Mouse (Mus musculus) cerebellum, adult 2 months (tissue): Measurements from ENCODE around the gene Adh7. TPM values are rescaled to one million over a fixed set of nuclear protein-coding genes. Genes with fewer than 3 reads are reported as not detected.

Source experiments
- DNase-seq, 2 experiments: peaks; one replicate each; pipeline ENCODE4 v3.0.0; 2021
- H3K27ac ChIP-seq: fragments of 200-500 bp; 2 replicates; pipeline ENCODE4 v1.5.1; 2012; ENCODE audit warnings: low read length, control low read depth, inconsistent platforms; ENCODE audit not compliant: insufficient read depth
- H3K27me3 ChIP-seq: fragments of 200-500 bp; 2 replicates; pipeline ENCODE4 v1.6.1; 2012; ENCODE audit warnings: inconsistent platforms, mild to moderate bottlenecking, low read length, moderate library complexity; ENCODE audit not compliant: control insufficient read depth, insufficient read depth
- H3K4me1 ChIP-seq: fragments of 200-500 bp; 2 replicates; pipeline ENCODE4 v1.6.1; 2011; ENCODE audit warnings: low read length; ENCODE audit not compliant: control insufficient read depth, insufficient read depth
- H3K4me3 ChIP-seq: fragments of 200-500 bp; replicated peaks from 2 replicates; pipeline ENCODE3; 2011; ENCODE audit warnings: mild to moderate bottlenecking, low read depth, low read length, control low read depth; ENCODE audit not compliant: insufficient read depth
- CTCF ChIP-seq: fragments of 200-500 bp; IDR thresholded peaks from 2 replicates; pipeline ENCODE4 v1.5.1; 2011; ENCODE audit warnings: low read depth, mild to moderate bottlenecking, control low read depth, low read length, moderate library complexity, borderline replicate concordance; ENCODE audit not compliant: insufficient read depth
- POLR2A ChIP-seq: fragments of 200-500 bp; IDR thresholded peaks from 2 replicates; pipeline ENCODE4 v1.6.1; 2011; ENCODE audit warnings: low read length, control low read depth, borderline replicate concordance; ENCODE audit not compliant: insufficient read depth
- WGBS: fragments of 180-500 bp; shearing (Covaris S2); methylation state at CpG from one replicate; pipeline ENCODE4 v1.1.7; 2018; 5-methylcytosine and 5-hydroxymethylcytosine counted together
- polyA plus RNA-seq: library from polyadenylated mRNA; depleted of rRNA; stranded (reverse); fragments of >200 nt; gene quantifications from 2 replicates; pipeline ENCODE4 v1.2.3, GENCODE M21; 2012

The Adh7 gene
- polyA plus RNA-seq, 1 experiment = not detected

GRCm38 (mm10) chr3:138193683-138194302 is 23.8 kb upstream of the Adh7 start, which contains the start of gene 4930579F01Rik:
4930579F01Rik (minus strand) TSS chr3:138193825.
- TF ChIP-seq CTCF (no peak), POLR2A (no peak)
- DNase-seq = no peak
- no peak within 1 kb of the TSS for H3K4me3 ChIP-seq
- H3K27ac ChIP-seq = no peak within 1 kb of the TSS
- WGBS = 85% methylated on average over 15 of the region's 15 CpGs
- no peaks in the 10 kb centered on the region for H3K4me1 ChIP-seq
- H3K27me3 ChIP-seq = no peaks in the 10 kb centered on the region

DNA sequence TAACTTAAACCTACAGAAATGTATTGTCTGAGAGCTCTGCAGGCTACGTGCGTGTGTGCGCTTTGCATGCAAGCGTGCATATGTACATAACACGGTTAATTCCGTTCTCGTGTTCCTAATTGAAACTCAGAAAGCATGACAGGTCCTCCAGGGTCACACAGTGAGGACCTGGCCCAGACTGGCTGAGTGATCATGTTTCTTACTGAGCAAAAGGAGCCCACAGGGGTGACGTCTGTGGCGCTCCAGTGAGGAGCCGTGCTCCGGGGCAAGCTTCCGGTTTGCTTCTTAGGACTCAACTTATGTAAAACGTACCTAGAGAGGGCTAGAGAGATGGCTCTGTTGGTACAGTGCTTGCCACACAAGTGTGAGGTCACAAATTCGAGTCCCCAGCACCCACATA is 20.5 kb upstream of the Adh7 start:
- no peak for DNase-seq
- TF ChIP-seq CTCF = no peak
- TF ChIP-seq POLR2A = no peak
- H3K27me3 ChIP-seq = no peaks in the 10 kb centered on the region
- H3K4me1 ChIP-seq = no peaks in the 10 kb centered on the region
- no peak overlapping the region for H3K27ac ChIP-seq
- H3K4me3 ChIP-seq = no peak overlapping the region
- WGBS = 82% methylated on average over 14 of the region's 14 CpGs

GRCm38 (mm10) chr3:138197556-138197955 is 20.0 kb upstream of the Adh7 start:
- H3K27ac ChIP-seq = no peak overlapping the region
- TF ChIP-seq CTCF (no peak), POLR2A (no peak)
- no peak overlapping the region for H3K4me3 ChIP-seq
- H3K4me1 ChIP-seq = no peaks in the 10 kb centered on the region
- no peaks in the 10 kb centered on the region for H3K27me3 ChIP-seq
- WGBS = 30% methylated on average over 9 of the region's 9 CpGs
- no peak for DNase-seq

DNA sequence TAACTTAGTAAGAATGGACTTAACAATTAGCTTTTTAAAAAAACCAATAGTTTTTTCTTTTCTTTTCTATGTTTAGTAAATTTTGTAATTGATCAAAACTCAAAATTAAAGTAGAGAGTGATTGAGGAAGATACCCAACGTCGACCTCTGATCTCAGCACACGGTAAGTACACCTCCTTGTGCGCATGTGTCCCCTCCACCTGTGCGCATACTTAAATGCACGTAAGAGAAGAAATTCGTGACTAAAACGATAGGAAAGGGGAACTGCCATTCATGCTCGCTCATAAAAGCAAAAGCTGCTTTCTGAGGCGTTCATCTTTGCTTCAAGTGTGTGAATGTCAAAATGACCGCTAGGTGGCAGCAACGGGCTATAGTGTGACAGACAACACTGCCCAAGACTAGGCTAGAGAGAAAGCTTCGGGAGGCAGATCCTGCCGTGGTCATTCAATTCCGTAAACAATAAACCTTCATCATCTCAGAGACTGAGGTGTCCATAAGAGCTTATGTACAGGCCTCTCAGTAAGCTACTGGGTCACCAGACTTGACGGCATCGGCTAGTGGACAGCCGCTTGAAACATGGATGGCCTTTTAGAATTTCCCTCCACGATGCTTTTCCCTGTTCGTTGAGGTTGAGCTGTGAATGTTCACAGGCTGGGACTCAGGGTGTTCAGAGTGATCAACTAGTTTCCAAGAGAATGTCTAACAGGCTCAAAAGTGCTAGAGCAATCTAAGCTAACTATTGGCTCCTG is 19.4 kb upstream of the Adh7 start:
- peak overlapping the region; percentile 49 for H3K4me3 ChIP-seq
- H3K27me3 ChIP-seq = no peaks in the 10 kb centered on the region
- H3K27ac ChIP-seq = no peak overlapping the region
- DNase-seq = peak; percentile 76 to 85
- no peak for TF ChIP-seq POLR2A
- peak; percentile 81 for TF ChIP-seq CTCF
- H3K4me1 ChIP-seq = no peaks in the 10 kb centered on the region
- 21% methylated on average over 20 of the region's 20 CpGs for WGBS

- DNase-seq = no peak
- no peaks in the 10 kb centered on the region for H3K4me1 ChIP-seq
- TF ChIP-seq CTCF (no peak), POLR2A (no peak)
- H3K4me3 ChIP-seq = no peak overlapping the region
- no peaks in the 10 kb centered on the region for H3K27me3 ChIP-seq
- H3K27ac ChIP-seq = no peak overlapping the region
- WGBS = 70% methylated on average over 7 of the region's 7 CpGs
These were observed 18.9 kb upstream of the Adh7 start for GRCm38 (mm10) chr3:138198722-138199068.

DNA sequence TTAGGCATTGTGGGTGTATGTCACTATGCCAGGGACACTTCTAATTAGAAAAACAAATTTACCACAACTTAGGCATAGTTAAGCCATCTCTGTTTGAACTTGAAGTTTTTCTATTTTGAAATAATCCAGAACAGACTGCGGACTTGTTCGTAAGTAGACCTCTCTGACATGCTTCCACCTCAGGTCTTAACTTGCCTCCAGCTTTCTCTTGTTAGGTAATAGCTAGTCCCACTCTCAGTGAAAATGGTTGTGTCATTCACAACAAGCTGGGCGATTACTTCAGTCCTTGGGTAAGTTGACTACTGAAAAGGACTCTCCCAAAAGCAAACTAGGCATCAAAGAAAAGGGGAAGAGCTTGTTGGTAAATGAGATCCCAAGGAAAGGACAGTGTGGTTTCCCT is 8.7 kb upstream of the Adh7 start:
- WGBS = 87% methylated on average over 3 of the region's 3 CpGs
- Histone ChIP-seq H3K4me3 (no peak overlapping the region), H3K27me3 (no peaks in the 10 kb centered on the region), H3K27ac (no peak overlapping the region), H3K4me1 (no peaks in the 10 kb centered on the region)
- TF ChIP-seq POLR2A (no peak), CTCF (no peak)
- no peak for DNase-seq

DNA sequence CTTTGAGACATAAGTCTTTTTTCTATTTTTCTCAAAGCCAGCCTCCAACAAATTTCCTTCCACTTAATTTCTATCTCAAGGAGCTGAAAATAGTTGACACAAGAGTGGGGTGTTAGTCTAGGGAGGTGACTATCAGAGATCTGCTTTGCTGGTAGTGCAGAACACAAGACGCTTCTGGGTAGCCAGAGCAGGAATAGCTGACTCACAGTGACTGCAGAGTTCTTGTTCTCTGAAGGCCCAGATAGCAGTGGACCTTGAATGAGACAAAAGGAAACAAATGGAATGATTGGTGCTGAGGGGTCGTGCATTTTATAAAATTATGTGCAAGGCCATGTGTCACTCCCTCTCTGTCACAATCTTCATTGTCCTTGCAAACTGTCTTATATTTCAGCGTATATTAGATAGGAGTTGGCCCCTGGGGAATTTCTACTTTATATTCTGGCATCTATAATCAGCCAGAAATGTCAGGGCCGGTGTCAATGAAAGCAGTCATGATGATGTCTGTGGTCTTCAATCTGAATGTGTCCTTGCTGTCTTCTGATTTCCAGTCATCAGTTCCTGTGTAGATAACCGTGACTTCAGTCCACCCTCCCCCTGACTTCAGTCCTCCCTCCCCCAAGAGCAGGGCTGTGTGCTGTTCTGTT is 7.0 kb upstream of the Adh7 start:
- TF ChIP-seq CTCF (no peak), POLR2A (no peak)
- H3K27me3 ChIP-seq = no peaks in the 10 kb centered on the region
- 76% methylated on average over 5 of the region's 5 CpGs for WGBS
- H3K4me3 ChIP-seq = no peak overlapping the region
- H3K4me1 ChIP-seq = no peaks in the 10 kb centered on the region
- no peak for DNase-seq
- no peak overlapping the region for H3K27ac ChIP-seq
